Mouse (Mus musculus): ENCODE results near the gene CN725425.

DNA sequence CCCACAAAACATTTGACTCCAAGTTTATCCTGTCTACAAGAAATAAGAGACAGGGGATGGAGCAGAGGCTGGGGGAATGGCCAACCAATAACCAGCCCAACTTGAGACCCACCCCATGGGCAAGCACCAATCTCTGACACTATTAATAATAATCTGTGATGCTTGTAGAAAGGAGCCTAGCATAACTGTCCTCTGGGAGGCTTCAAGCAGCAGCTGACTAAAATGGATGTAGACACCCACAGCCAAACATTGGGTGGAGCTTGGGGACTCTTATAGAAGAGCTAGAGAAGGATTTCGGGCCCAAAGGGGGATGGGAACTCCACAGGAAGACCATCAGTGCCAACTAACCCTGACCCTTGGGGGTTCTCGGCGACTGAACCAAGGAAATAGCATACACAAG lies 84.1 kb downstream of the CN725425 start:
- TF ChIP-seq CTCF (IDR thresholded peaks at IDR 0.05; ENCODE audit: low read depth) (no peak), EP300 (optimal IDR thresholded peaks at IDR 0.05) (no peak)

All from stomach, postnatal 0 days (tissue).